Mouse (Mus musculus) ovary, adult 18-20 months (tissue): ENCODE results near the gene Nav3.

ENCODE experiments used
- DNase-seq: peaks from one replicate; pipeline ENCODE4 v3.0.0; 2022; ENCODE audit warnings: low spot score, mixed read lengths

The Nav3 gene

DNA sequence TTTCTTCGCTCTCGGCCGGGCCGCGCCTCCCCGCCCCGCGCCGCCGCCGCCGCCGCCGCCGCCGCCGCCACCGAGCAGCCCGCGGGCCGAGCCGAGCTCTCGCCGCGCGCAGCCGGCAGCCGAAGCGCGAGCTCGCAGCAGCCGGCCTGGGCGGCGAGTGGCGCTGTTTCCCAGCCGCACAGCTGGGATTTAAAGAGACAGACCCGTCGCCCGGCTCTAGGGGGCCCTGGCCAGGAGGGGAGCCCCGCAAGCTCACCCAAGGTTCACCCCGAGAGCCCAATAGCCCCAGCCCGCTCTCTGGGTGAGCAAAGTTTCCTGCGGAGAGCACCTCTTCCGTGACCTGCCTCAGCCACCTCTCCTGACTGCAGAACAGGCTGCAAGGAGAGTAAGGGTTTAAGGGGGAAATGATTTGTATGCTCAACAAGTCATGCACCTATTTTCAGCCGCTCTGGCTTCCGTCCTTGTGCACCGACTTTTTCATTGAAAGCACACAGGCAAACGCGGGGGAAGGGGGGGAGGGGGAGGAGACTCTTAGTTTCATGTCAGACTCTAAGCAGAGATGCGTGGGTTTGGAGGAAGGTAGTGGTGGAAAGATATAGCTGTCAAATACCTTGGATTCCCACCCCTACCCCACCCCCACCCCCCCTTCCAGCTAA lies at the start of gene Nav3:
Gene Nav3 (minus strand): TSS at position 367 of the 656 bp plus-strand sequence.
- peak; percentile 21 for DNase-seq

DNA sequence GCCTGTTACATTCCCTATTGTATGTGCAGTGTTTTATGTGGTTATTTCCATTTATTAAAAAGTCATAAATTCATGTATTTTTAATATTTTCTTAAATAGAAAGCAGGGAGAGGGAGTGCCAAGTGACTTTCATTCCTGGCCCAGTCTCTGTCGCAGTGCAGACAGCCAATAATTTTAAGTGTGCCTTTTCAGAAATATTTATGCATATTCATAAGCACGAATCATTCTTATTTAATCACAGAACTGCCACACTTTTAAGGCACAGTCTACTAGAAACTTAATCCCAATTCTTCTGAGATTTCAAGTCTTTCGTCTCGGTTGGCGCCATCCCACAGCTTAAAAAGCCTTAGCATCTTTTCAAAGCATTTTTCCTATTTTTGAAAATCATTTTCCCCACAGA lies 29.3 kb upstream of the Nav3 start:
- DNase-seq = no peak

GRCm38 (mm10) chr10:110484822-110485221 lies 28.8 kb upstream of the Nav3 start:
- DNase-seq = no peak

DNA sequence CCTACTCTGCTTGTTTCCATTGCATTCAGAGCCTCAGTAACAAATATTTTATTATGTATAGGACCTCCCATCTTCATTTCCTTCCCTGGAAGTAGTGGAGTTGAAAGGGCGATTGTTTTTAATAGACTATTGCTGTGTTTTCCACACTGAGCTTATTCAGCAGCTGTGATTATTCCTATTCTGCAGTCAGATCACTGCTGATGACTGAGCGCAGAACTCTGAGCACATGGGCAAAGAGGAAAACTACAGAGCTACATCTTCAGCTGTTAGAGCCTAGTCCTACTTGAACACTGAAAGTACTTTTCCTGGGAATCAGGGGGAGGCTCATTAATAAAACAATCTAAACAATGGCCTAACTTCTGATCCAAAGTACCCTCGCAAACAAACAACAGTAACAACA lies 23.2 kb upstream of the Nav3 start:
- DNase-seq = no peak

DNA sequence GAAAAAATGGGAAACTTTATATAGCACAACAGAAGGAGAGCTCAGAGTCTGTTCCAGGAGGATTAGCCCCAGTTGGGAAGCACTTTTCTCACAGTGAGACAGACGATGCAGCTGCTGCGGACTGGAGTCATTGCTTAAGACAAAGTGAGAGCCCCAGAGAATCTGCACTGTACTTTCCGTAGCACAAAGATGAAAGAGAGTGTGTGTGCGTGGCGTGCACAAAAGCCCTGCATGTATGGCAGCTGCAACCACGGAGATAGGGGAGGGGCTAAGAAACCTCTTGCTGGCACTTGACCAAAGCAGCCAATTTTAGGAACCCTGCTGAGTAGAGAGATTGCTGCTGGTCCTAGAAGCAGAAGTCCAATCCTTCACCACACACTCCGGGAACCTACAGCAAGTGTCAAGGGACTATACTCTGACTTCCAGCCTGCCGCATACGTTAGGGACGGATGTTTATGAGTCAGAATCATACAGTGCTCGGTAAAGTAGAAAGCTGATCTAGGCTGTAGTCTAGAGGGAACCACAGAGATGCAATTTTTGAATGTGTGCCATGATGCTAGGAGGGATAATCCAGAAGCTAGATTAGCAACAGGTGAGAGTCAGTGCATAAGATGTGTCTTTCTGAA lies 21.8 kb upstream of the Nav3 start:
- no peak for DNase-seq

DNA sequence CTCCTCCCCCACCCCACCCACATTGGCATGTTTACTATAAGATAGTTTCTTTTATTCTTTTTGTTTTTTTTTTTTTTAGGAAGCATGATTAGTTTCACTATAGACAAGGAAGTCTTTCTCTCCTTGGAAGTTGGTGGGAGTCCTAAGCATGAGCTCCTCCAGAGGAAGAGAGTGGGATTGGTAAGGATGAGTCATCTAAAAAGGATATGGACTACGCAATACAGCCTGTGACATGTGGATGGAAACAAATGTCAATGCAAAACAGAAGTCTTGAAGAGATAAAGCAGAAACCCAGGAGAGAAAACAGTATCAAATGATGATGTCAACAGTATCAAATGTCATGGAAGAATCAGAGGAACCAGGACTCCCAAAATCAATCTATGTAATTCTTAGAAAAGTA lies 18.1 kb upstream of the Nav3 start:
- DNase-seq = no peak

- no peak for DNase-seq
Observed at GRCm38 (mm10) chr10:110469445-110469844, 13.4 kb upstream of the Nav3 start.

GRCm38 (mm10) chr10:110455063-110455837 lies 754 bp downstream of the Nav3 start:
- no peak for DNase-seq

DNA sequence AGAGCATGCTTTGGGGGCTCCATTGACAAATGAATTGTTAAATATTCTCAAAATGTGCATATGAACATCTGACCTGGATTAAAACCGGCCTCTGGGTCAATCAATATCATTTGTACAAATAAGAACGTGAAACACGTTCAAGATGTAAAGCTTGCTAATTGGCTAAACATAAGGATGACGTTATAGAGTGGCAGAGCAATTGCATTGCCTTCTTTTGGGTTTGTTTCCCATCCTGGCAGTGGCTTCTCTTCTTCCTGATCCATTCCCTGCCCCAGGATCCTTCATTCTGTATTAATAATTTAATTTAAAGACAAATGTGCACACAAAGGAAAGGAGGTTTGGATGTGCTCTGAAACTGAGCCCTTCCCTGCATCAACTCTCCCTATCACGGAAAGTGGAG lies 2.4 kb downstream of the Nav3 start:
- DNase-seq = no peak

GRCm38 (mm10) chr10:110440396-110440795 lies 15.6 kb downstream of the Nav3 start:
- no peak for DNase-seq

DNA sequence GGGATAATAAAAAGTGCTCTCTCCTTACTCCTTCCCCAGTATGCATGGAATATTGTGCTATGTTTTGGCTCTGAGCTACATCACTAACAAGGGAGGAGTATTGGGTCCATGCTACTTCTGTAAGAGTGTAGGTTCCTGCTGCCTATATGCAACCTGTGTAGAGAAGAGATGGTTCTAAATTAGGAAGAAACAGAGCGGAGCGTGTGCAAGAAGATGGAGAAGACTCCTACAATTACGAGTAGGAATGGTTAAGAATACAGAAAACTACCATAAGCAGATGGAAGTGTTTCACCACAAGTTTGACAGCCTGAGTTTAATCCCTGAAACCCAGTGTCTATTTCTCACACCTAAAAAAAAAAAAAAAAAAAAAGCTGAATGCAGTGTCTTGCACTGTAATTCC lies 24.9 kb downstream of the Nav3 start:
- DNase-seq = no peak

DNA sequence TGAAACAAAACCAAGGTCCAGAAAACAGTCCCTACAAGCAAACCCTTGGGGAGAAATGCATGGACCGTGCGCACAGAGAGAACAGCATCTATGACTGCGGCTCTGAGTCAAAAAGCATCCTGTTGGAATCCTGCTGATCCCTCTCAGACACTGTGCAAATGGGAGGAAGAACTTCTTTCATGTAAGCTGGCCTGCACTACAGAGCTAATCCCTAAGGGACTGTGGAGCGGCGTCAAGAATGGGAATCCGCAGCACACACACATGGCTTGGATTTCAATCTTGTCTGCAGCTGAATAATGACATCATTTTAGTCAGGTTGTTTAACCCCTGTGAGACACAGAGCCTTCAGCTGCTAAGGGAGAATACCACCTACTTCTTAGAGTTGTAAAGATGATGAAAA lies 26.4 kb downstream of the Nav3 start:
- no peak for DNase-seq

GRCm38 (mm10) chr10:110429052-110429451 lies 27.0 kb downstream of the Nav3 start:
- DNase-seq = no peak

- no peak for DNase-seq
Observed at GRCm38 (mm10) chr10:110421533-110421932, 34.5 kb downstream of the Nav3 start.

GRCm38 (mm10) chr10:110417003-110417402 lies 39.0 kb downstream of the Nav3 start:
- DNase-seq = no peak

DNA sequence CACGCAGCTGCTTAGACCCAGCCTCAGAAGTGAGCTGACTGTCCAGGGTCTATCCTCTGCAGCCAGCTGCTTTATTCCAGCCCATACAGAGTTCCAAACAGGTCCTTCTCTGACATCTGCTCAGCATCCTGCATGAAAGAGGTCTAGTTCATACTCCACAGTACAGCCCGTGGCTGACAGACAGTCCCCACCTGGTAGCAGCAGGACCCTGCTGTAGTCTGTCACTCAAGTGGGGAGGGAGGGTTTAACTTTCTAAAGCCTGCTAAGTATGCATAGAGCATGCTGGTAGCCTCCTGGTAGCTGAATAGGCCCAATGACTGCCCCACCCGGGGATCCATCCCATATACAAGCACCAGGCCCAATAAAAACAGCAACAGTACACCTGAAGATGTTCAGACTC lies 40.4 kb downstream of the Nav3 start:
- no peak for DNase-seq

DNA sequence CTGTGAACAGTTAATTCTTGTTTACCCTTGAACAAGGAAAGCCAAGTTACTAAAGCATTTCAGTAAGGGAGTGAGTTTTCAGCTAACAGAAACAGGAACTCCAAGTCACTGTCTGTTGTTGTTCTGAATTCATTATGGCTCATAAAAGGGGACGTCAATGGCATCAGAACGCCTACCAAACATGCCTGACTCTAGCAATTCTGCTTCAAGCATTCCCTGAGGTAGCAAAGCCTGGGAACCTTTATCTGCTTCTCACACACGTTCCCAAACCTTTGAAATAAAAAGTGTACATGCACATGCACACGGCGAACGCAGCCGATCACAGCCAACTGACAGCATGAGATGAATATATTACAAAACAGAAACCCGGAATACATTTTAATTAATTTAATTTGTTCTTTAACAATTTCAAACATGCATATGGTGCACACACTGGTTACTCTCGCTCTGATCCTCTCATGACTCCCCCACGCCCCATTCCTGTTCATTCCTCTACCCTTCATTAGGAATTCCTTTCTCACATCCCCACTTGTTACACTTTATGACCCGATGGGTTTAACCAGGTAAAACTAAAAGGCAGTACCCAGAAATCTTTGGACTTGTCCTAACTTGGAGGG lies 42.6 kb downstream of the Nav3 start:
- DNase-seq = no peak

- no peak for DNase-seq
Observed at GRCm38 (mm10) chr10:110402950-110403349, 53.1 kb downstream of the Nav3 start.

- no peak for DNase-seq
Observed at GRCm38 (mm10) chr10:110400642-110401041, 55.4 kb downstream of the Nav3 start.

GRCm38 (mm10) chr10:110398643-110399042 lies 57.4 kb downstream of the Nav3 start:
- DNase-seq = no peak

GRCm38 (mm10) chr10:110386476-110387197 lies 69.4 kb downstream of the Nav3 start:
- DNase-seq = no peak
